Mouse (Mus musculus) kidney, embryonic 16.5 days (tissue): ENCODE results near the gene Nckap1l. TPM values are rescaled to one million over a fixed set of nuclear protein-coding genes. Genes with fewer than 3 reads are reported as not detected.

ENCODE experiments used
- ATAC-seq: fragments of 200-750 bp; cut with Nextera tagmentation; 2 replicates; pipeline ENCODE4 v1.8.0; 2017; ENCODE audit warnings: moderate TSS enrichment; ENCODE audit not compliant: low FRiP score, low TSS enrichment
- H3K27ac ChIP-seq: fragments of 300-500 bp; sonication (generic); 2 replicates; pipeline ENCODE4 v1.5.1; 2014; ENCODE audit warnings: low read length
- H3K27me3 ChIP-seq: fragments of 300-500 bp; sonication (generic); 2 replicates; pipeline ENCODE4 v1.6.1; 2014; ENCODE audit warnings: low read length, control low read depth, mixed read lengths; ENCODE audit not compliant: insufficient read depth
- H3K36me3 ChIP-seq: fragments of 300-500 bp; sonication (generic); 2 replicates; pipeline ENCODE4 v1.6.1; 2014; ENCODE audit warnings: low read length, control low read depth, mixed read lengths; ENCODE audit not compliant: insufficient read depth
- H3K4me1 ChIP-seq: fragments of 300-500 bp; sonication (generic); 2 replicates; pipeline ENCODE4 v1.6.1; 2014; ENCODE audit warnings: low read length, control low read depth, mixed read lengths; ENCODE audit not compliant: insufficient read depth
- H3K4me2 ChIP-seq: fragments of 300-500 bp; sonication (generic); replicated peaks from 2 replicates; pipeline ENCODE4 v1.6.1; 2014; ENCODE audit warnings: low read depth, low read length
- H3K4me3 ChIP-seq: fragments of 300-500 bp; sonication (generic); 2 replicates; pipeline ENCODE4 v1.5.1; 2014; ENCODE audit warnings: mild to moderate bottlenecking, low read length
- H3K9ac ChIP-seq: fragments of 300-500 bp; sonication (generic); replicated peaks from 2 replicates; pipeline ENCODE4 v1.6.1; 2014; ENCODE audit warnings: low read length
- H3K9me3 ChIP-seq: fragments of 300-500 bp; sonication (generic); 2 replicates; pipeline ENCODE4 v1.6.1; 2016; ENCODE audit warnings: low read length, control low read depth
- WGBS: fragments of 180-500 bp; shearing (Covaris S2); extraction: QIAGEN DNeasy Blood & Tissue Kit; methylation state at CpG from one replicate; pipeline ENCODE4 v1.1.7; 2014; 5-methylcytosine and 5-hydroxymethylcytosine counted together
- polyA plus RNA-seq: library from polyadenylated mRNA; unstranded; fragments of >200 nt; fragmentation: Nextera tagmentation; extraction: Ambion mirVana; gene quantifications from 2 replicates; pipeline ENCODE4 v1.2.1, GENCODE M21; 2015

The Nckap1l gene
- polyA plus RNA-seq, 1 experiment from 2014 or later, result 2.0 TPM

GRCm38 (mm10) chr15:103473182-103473581 lies 19.6 kb downstream of the Nckap1l start:
- Histone ChIP-seq H3K4me1 (no peaks in the 10 kb centered on the region), H3K27me3 (no peaks in the 10 kb centered on the region), H3K36me3 (no peaks in the 10 kb centered on the region), H3K9me3 (no peaks in the 10 kb centered on the region), H3K9ac (no peak overlapping the region), H3K27ac (no peak overlapping the region), H3K4me3 (no peak overlapping the region), H3K4me2 (no peak overlapping the region)
- WGBS, result 91% methylated on average over 7 of the region's 7 CpGs
- ATAC-seq, result no peak

GRCm38 (mm10) chr15:103473769-103474168 lies 20.2 kb downstream of the Nckap1l start:
- Histone ChIP-seq H3K27me3 (no peaks in the 10 kb centered on the region), H3K4me1 (no peaks in the 10 kb centered on the region), H3K27ac (no peak overlapping the region), H3K4me3 (no peak overlapping the region), H3K36me3 (no peaks in the 10 kb centered on the region), H3K9ac (no peak overlapping the region), H3K9me3 (no peaks in the 10 kb centered on the region), H3K4me2 (no peak overlapping the region)
- no peak for ATAC-seq
- WGBS, result 77% methylated on average over 5 of the region's 5 CpGs

GRCm38 (mm10) chr15:103479080-103479606 lies 25.5 kb downstream of the Nckap1l start:
- Histone ChIP-seq H3K4me3 (no peak overlapping the region), H3K9ac (no peak overlapping the region), H3K27me3 (no peaks in the 10 kb centered on the region), H3K9me3 (no peaks in the 10 kb centered on the region), H3K27ac (no peak overlapping the region), H3K4me1 (no peaks in the 10 kb centered on the region), H3K4me2 (no peak overlapping the region), H3K36me3 (no peaks in the 10 kb centered on the region)
- WGBS, result 79% methylated on average over 1 of the region's 1 CpGs
- no peak for ATAC-seq

- H3K4me1 ChIP-seq, result no peaks in the 10 kb centered on the region
- WGBS, result 51% methylated on average over 2 of the region's 2 CpGs
- no peak overlapping the region for H3K4me3 ChIP-seq
- no peak for ATAC-seq
- H3K9ac ChIP-seq, result no peak overlapping the region
- no peaks in the 10 kb centered on the region for H3K9me3 ChIP-seq
- no peaks in the 10 kb centered on the region for H3K36me3 ChIP-seq
- no peaks in the 10 kb centered on the region for H3K27me3 ChIP-seq
- H3K4me2 ChIP-seq, result no peak overlapping the region
- H3K27ac ChIP-seq, result no peak overlapping the region
These were observed 26.5 kb downstream of the Nckap1l start for GRCm38 (mm10) chr15:103480129-103480528.

- 0 out of 2 replicates have a peak, but pooled peaks have one; percentile 54 for ATAC-seq
- H3K27ac ChIP-seq, result no peak overlapping the region
- H3K9me3 ChIP-seq, result no peaks in the 10 kb centered on the region
- no peaks in the 10 kb centered on the region for H3K4me1 ChIP-seq
- no peaks in the 10 kb centered on the region for H3K36me3 ChIP-seq
- H3K4me2 ChIP-seq, result no peak overlapping the region
- H3K4me3 ChIP-seq, result no peak overlapping the region
- WGBS, result 0% methylated on average over 1 of the region's 1 CpGs
- H3K27me3 ChIP-seq, result no peaks in the 10 kb centered on the region
- no peak overlapping the region for H3K9ac ChIP-seq
These were observed 28.9 kb downstream of the Nckap1l start for GRCm38 (mm10) chr15:103482488-103482887.

GRCm38 (mm10) chr15:103484490-103484889 lies 30.9 kb downstream of the Nckap1l start:
- H3K4me2 ChIP-seq, result no peak overlapping the region
- WGBS, result 55% methylated on average over 2 of the region's 2 CpGs
- no peak for ATAC-seq
- H3K27ac ChIP-seq, result no peak overlapping the region
- no peak overlapping the region for H3K4me3 ChIP-seq
- no peaks in the 10 kb centered on the region for H3K36me3 ChIP-seq
- H3K9me3 ChIP-seq, result no peaks in the 10 kb centered on the region
- no peaks in the 10 kb centered on the region for H3K27me3 ChIP-seq
- no peak overlapping the region for H3K9ac ChIP-seq
- no peaks in the 10 kb centered on the region for H3K4me1 ChIP-seq

GRCm38 (mm10) chr15:103485106-103485505 lies 31.5 kb downstream of the Nckap1l start:
- no peaks in the 10 kb centered on the region for H3K36me3 ChIP-seq
- H3K27me3 ChIP-seq, result no peaks in the 10 kb centered on the region
- WGBS, result 52% methylated on average over 3 of the region's 3 CpGs

GRCm38 (mm10) chr15:103486658-103487057 lies 33.1 kb downstream of the Nckap1l start:
- WGBS, result 58% methylated on average over 1 of the region's 1 CpGs
- ATAC-seq, result no peak

More at GRCm38 (mm10) chr15:103485106-103485505, 31.5 kb downstream of the Nckap1l start:
- H3K9me3 ChIP-seq, result no peaks in the 10 kb centered on the region
- H3K9ac ChIP-seq, result no peak overlapping the region
- no peak for ATAC-seq
- no peaks in the 10 kb centered on the region for H3K4me1 ChIP-seq
- no peak overlapping the region for H3K4me2 ChIP-seq
- H3K4me3 ChIP-seq, result no peak overlapping the region
- H3K27ac ChIP-seq, result no peak overlapping the region

GRCm38 (mm10) chr15:103488336-103488735 lies 34.7 kb downstream of the Nckap1l start:
- no peak for ATAC-seq
- H3K9ac ChIP-seq, result no peak overlapping the region
- WGBS, result 60% methylated on average over 4 of the region's 4 CpGs
- no peak overlapping the region for H3K4me3 ChIP-seq
- H3K27ac ChIP-seq, result no peak overlapping the region
- no peak overlapping the region for H3K4me2 ChIP-seq
- H3K27me3 ChIP-seq, result no peaks in the 10 kb centered on the region
- H3K9me3 ChIP-seq, result no peaks in the 10 kb centered on the region
- no peaks in the 10 kb centered on the region for H3K4me1 ChIP-seq
- no peaks in the 10 kb centered on the region for H3K36me3 ChIP-seq

More at GRCm38 (mm10) chr15:103486658-103487057, 33.1 kb downstream of the Nckap1l start:
- Histone ChIP-seq H3K36me3 (no peaks in the 10 kb centered on the region), H3K9me3 (no peaks in the 10 kb centered on the region), H3K27me3 (no peaks in the 10 kb centered on the region), H3K9ac (no peak overlapping the region), H3K4me1 (no peaks in the 10 kb centered on the region), H3K27ac (no peak overlapping the region), H3K4me3 (no peak overlapping the region), H3K4me2 (no peak overlapping the region)

- H3K27ac ChIP-seq, result no peak overlapping the region
- 59% methylated on average over 10 of the region's 10 CpGs for WGBS
- H3K9ac ChIP-seq, result no peak overlapping the region
- H3K9me3 ChIP-seq, result no peaks in the 10 kb centered on the region
- H3K4me3 ChIP-seq, result no peak overlapping the region
- no peak overlapping the region for H3K4me2 ChIP-seq
- H3K4me1 ChIP-seq, result peaks cover 6% of the 10 kb centered on the region; the same call in 1 of the 2 replicates
- H3K36me3 ChIP-seq, result no peaks in the 10 kb centered on the region
- 0 out of 2 replicates have a peak, but pooled peaks cover 5% of the 10 kb centered on the region for H3K27me3 ChIP-seq
- no peak for ATAC-seq
These were observed 42.9 kb downstream of the Nckap1l start for GRCm38 (mm10) chr15:103496204-103497140.
